8 mouse cellular contexts compared by ENCODE assay signal in the genomic region with DNA sequence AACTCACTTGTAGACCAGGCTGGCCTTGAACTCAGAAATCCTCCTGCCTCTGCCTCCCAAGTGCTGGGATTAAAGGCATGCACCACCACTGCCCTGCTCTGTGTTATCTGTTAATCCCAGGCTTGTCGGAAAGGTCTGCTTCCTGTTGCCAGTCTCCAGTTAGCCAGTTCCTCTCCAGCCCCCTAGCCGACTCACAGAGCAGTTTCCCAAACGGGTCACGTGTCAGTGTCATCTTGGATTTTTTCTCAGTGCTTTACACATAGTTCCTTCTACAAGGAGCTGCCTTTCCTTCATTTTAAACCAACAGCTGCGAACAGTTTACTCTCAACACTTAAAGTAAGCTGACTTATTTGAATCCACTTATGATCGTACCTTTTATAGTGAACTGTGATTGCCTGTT. TPM values are rescaled to one million over a fixed set of nuclear protein-coding genes. Genes with fewer than 3 reads are reported as not detected.
DNase-seq lines count a peak whose midpoint lies in the region; ATAC-seq and TF ChIP-seq lines count a peak whose summit lies in the region.
"Had no signal": no experiment of that assay in that cellular context is flagged by ENCODE, and none has a peak within 500 bp of the region (broad histone marks: within the 10 kb centered on the region; RNA-seq: fewer than 3 reads in every experiment).

No protein-coding gene starts in this region.

- no peak for ATAC-seq in kidney, embryonic 15.5 days (replicated peaks; ENCODE audit: low FRiP score)
- ATAC-seq in embryonic facial prominence, embryonic 12.5 days (ENCODE audit: insufficient number of reproducible peaks, insufficient read depth, low FRiP score, low TSS enrichment) = no peak
- no peak for ATAC-seq in liver, postnatal 0 days

- in situ Hi-C loops in ES-E14 (cut with MboI; ENCODE audit: low sequenced_read_pairs in 2 of 2, unreplicated experiment in 2 of 2) = no loop called here

- H3K4me2 ChIP-seq in kidney, embryonic 15.5 days = peak overlapping the region; percentile 94
- H3K4me2 ChIP-seq in embryonic facial prominence, embryonic 12.5 days (replicated peaks) = peak overlapping the region; percentile 18
- H3K4me2 ChIP-seq in liver, postnatal 0 days (ENCODE audit: low read depth, low read length) = 0 out of 2 replicates have a peak overlapping the region, but pooled peaks have one; percentile 19

- H3K4me3 ChIP-seq in kidney, embryonic 15.5 days (replicated peaks) = 0 out of 2 replicates have a peak overlapping the region, but pooled peaks have one; percentile 86
- peak overlapping the region in 1 of 2 experiments; percentile 6; a peak in 1 of 4 replicates for H3K4me3 ChIP-seq in ES-E14 (ENCODE audit: insufficient read depth in 1 of 2, low read depth in 1 of 2, low read length in 2 of 2, poor library complexity in 1 of 2, severe bottlenecking in 1 of 2)
- 0 out of 2 replicates have a peak overlapping the region, but pooled peaks have one; percentile 2 for H3K4me3 ChIP-seq in embryonic facial prominence, embryonic 12.5 days
- H3K4me3 ChIP-seq in liver, postnatal 0 days (ENCODE audit: low read depth, low read length) = no peak overlapping the region

- WGBS in kidney, embryonic 15.5 days = 78% methylated on average over 6 of the region's 6 CpGs
- WGBS in embryonic facial prominence, embryonic 12.5 days = 76% methylated on average over 6 of the region's 6 CpGs
- WGBS in liver, postnatal 0 days (ENCODE audit: insufficient replicate concordance) = 38% methylated on average over 6 of the region's 6 CpGs

- no peak overlapping the region for H3K27ac ChIP-seq in kidney, embryonic 15.5 days
- no peak overlapping the region for H3K27ac ChIP-seq in ES-E14 (ENCODE audit: insufficient read depth, low read depth, low read length, poor library complexity, severe bottlenecking)
- H3K27ac ChIP-seq in embryonic facial prominence, embryonic 12.5 days = no peak overlapping the region
- no peak overlapping the region for H3K27ac ChIP-seq in liver, postnatal 0 days (ENCODE audit: low read depth)

- H3K9ac ChIP-seq in kidney, embryonic 15.5 days = no peak overlapping the region
- H3K9ac ChIP-seq in ES-E14 (ENCODE audit: insufficient read depth, low read depth, low read length, poor library complexity, severe bottlenecking) = peak overlapping the region; percentile 7; the same call in 1 of the 2 replicates
- no peak overlapping the region for H3K9ac ChIP-seq in embryonic facial prominence, embryonic 12.5 days
- H3K9ac ChIP-seq in liver, postnatal 0 days (replicated peaks) = no peak overlapping the region

- TF ChIP-seq CTCF in liver, postnatal 0 days (IDR thresholded peaks at IDR 0.05; ENCODE audit: low read depth) = no peak

- peaks cover 55% of the 10 kb centered on the region for H3K4me1 ChIP-seq in kidney, embryonic 15.5 days
- H3K4me1 ChIP-seq in ES-E14 (ENCODE audit: control insufficient read depth in 2 of 2, insufficient read depth in 2 of 2, low read length in 2 of 2, poor library complexity in 1 of 2) = peaks cover 3 to 19% of the 10 kb centered on the region in 2 experiments; a peak in 2 of 4 replicates
- peaks cover 28% of the 10 kb centered on the region for H3K4me1 ChIP-seq in embryonic facial prominence, embryonic 12.5 days
- H3K4me1 ChIP-seq in liver, postnatal 0 days (ENCODE audit: insufficient read depth) = peaks cover 42% of the 10 kb centered on the region

- TF ChIP-seq EP300 in liver, postnatal 0 days (IDR thresholded peaks at IDR 0.05; ENCODE audit: low read depth) = no peak

- H3K36me3 ChIP-seq in kidney, embryonic 15.5 days = no peaks in the 10 kb centered on the region
- H3K36me3 ChIP-seq in ES-E14 (ENCODE audit: control insufficient read depth, insufficient read depth, low read length, poor library complexity, severe bottlenecking) = peaks cover 1% of the 10 kb centered on the region
- H3K36me3 ChIP-seq in embryonic facial prominence, embryonic 12.5 days = 0 out of 2 replicates have a peak, but pooled peaks cover 2% of the 10 kb centered on the region
- no peaks in the 10 kb centered on the region for H3K36me3 ChIP-seq in liver, postnatal 0 days (replicated peaks; ENCODE audit: insufficient read depth, low read length)

- no peak for DNase-seq in kidney, postnatal 25 days
- DNase-seq in ES-E14 (ENCODE audit: low read depth, low spot score) = no peak
- DNase-seq in liver, postnatal 0 days = no peak
- DNase-seq in urinary bladder, adult 2 months (ENCODE audit: low spot score) = no peak
- DNase-seq in right cerebral cortex, postnatal 10 days (ENCODE audit: low spot score in 2 of 2) = no peak
- DNase-seq: kidney, adult 9 months had no signal

- no peaks in the 10 kb centered on the region for H3K9me3 ChIP-seq in kidney, embryonic 15.5 days (replicated peaks)
- no peaks in the 10 kb centered on the region for H3K9me3 ChIP-seq in ES-E14 (ENCODE audit: control insufficient read depth, insufficient read depth, low read depth, low read length)
- H3K9me3 ChIP-seq in embryonic facial prominence, embryonic 12.5 days = no peaks in the 10 kb centered on the region
- no peaks in the 10 kb centered on the region for H3K9me3 ChIP-seq in liver, postnatal 0 days (ENCODE audit: low read length)

- no peaks in the 10 kb centered on the region for H3K27me3 ChIP-seq in kidney, embryonic 15.5 days
- no peaks in the 10 kb centered on the region for H3K27me3 ChIP-seq in embryonic facial prominence, embryonic 12.5 days
- H3K27me3 ChIP-seq in liver, postnatal 0 days (ENCODE audit: insufficient read depth, low read length) = 0 out of 2 replicates have a peak, but pooled peaks cover 4% of the 10 kb centered on the region

TF ChIP-seq in ES-E14, 5 proteins besides CTCF, POLR2A, EP300 and RAD21:
- TF ChIP-seq ZNF384 (IDR thresholded peaks at IDR 0.05; ENCODE audit: low read depth, low read length) (no peak), MAFK (IDR thresholded peaks at IDR 0.05; ENCODE audit: insufficient read depth, low read depth, low read length) (no peak), ZC3H11A (IDR thresholded peaks at IDR 0.05; ENCODE audit: borderline replicate concordance, low read depth, low read length) (no peak), HCFC1 (IDR thresholded peaks at IDR 0.05; ENCODE audit: borderline replicate concordance, insufficient read depth, low read length) (no peak), CHD2 (IDR thresholded peaks at IDR 0.05; ENCODE audit: low read depth, low read length) (no peak)

RNA-seq across cellular contexts. Expression of gene Brd2, which starts 2.2 kb away (rescaled TPM):
- polyA plus RNA-seq in kidney, embryonic 15.5 days (2015; fragmentation: Nextera tagmentation; extraction: Ambion mirVana) = 135 and 140 TPM in 2 replicates
- total RNA-seq in ES-E14 (2012; rRNA removed) = 257 and 321 TPM in 2 replicates
- polyA plus RNA-seq in embryonic facial prominence, embryonic 12.5 days (2016; fragmentation: Nextera tagmentation; extraction: Ambion mirVana) = 119 and 131 TPM in 2 replicates
- 29.2 and 32.5 TPM in 2 replicates for polyA plus RNA-seq in liver, postnatal 0 days (2015; fragmentation: Nextera tagmentation; extraction: Ambion mirVana)
- polyA plus RNA-seq in urinary bladder, adult 2 months (2012; rRNA removed) = 135 and 154 TPM in 2 replicates

RNA-seq across cellular contexts. Expression of gene H2-DMa, which starts 5.3 kb away (rescaled TPM):
- 14.8 and 15.9 TPM in 2 replicates for polyA plus RNA-seq in kidney, embryonic 15.5 days (2015; fragmentation: Nextera tagmentation; extraction: Ambion mirVana)
- 18.5 and 24.5 TPM in 2 replicates for total RNA-seq in ES-E14 (2012; rRNA removed)
- 12.3 and 16.7 TPM in 2 replicates for polyA plus RNA-seq in embryonic facial prominence, embryonic 12.5 days (2016; fragmentation: Nextera tagmentation; extraction: Ambion mirVana)
- 9.7 and 11.9 TPM in 2 replicates for polyA plus RNA-seq in liver, postnatal 0 days (2015; fragmentation: Nextera tagmentation; extraction: Ambion mirVana)
- 30.0 and 31.9 TPM in 2 replicates for polyA plus RNA-seq in urinary bladder, adult 2 months (2012; rRNA removed)

RNA-seq across cellular contexts. Expression of gene H2-DMb2, which starts 18.5 kb away (rescaled TPM):
- 22.6 and 25.3 TPM in 2 replicates for polyA plus RNA-seq in kidney, embryonic 15.5 days (2015; fragmentation: Nextera tagmentation; extraction: Ambion mirVana)
- total RNA-seq in ES-E14 (2012; rRNA removed) = 0.31 TPM in 1 of 2 replicates, not detected in the other
- 0.19 and 0.42 TPM in 2 replicates for polyA plus RNA-seq in embryonic facial prominence, embryonic 12.5 days (2016; fragmentation: Nextera tagmentation; extraction: Ambion mirVana)
- 1.9 and 2.1 TPM in 2 replicates for polyA plus RNA-seq in liver, postnatal 0 days (2015; fragmentation: Nextera tagmentation; extraction: Ambion mirVana)
- polyA plus RNA-seq in urinary bladder, adult 2 months (2012; rRNA removed) = 4.1 and 4.9 TPM in 2 replicates

RNA-seq across cellular contexts. Expression of gene H2-DMb1, which starts 28.2 kb away (rescaled TPM):
- polyA plus RNA-seq in kidney, embryonic 15.5 days (2015; fragmentation: Nextera tagmentation; extraction: Ambion mirVana) = 4.9 and 6.0 TPM in 2 replicates
- total RNA-seq in ES-E14 (2012; rRNA removed) = 3.1 and 5.0 TPM in 2 replicates
- polyA plus RNA-seq in embryonic facial prominence, embryonic 12.5 days (2016; fragmentation: Nextera tagmentation; extraction: Ambion mirVana) = 2.0 and 2.4 TPM in 2 replicates
- polyA plus RNA-seq in liver, postnatal 0 days (2015; fragmentation: Nextera tagmentation; extraction: Ambion mirVana) = 3.9 and 4.0 TPM in 2 replicates
- 22.4 and 22.8 TPM in 2 replicates for polyA plus RNA-seq in urinary bladder, adult 2 months (2012; rRNA removed)

RNA-seq across cellular contexts. Expression of gene H2-Oa, which starts 32.5 kb away (rescaled TPM):
- 0.39 and 0.64 TPM in 2 replicates for polyA plus RNA-seq in kidney, embryonic 15.5 days (2015; fragmentation: Nextera tagmentation; extraction: Ambion mirVana)
- total RNA-seq in ES-E14 (2012; rRNA removed) = 0.54 TPM in 1 of 2 replicates, not detected in the other
- 0.43 and 0.48 TPM in 2 replicates for polyA plus RNA-seq in embryonic facial prominence, embryonic 12.5 days (2016; fragmentation: Nextera tagmentation; extraction: Ambion mirVana)
- polyA plus RNA-seq in liver, postnatal 0 days (2015; fragmentation: Nextera tagmentation; extraction: Ambion mirVana) = 0.72 and 0.85 TPM in 2 replicates
- polyA plus RNA-seq in urinary bladder, adult 2 months (2012; rRNA removed) = 1.7 and 2.1 TPM in 2 replicates

Comparison
In these comparisons a context has a peak if more than half of its experiments do, and no peak if none do; other contexts are left out.
1. H3K4me2 ChIP-seq: peak in every context shown above with its lines; median percentile 94 in kidney, embryonic 15.5 days; 19 in liver, postnatal 0 days; 18 in embryonic facial prominence, embryonic 12.5 days.